Mouse (Mus musculus) hindbrain, postnatal 0 days (tissue): ENCODE data around the gene Apon. TPM values are rescaled to one million over a fixed set of nuclear protein-coding genes. Genes with fewer than 3 reads are reported as not detected.

Experiments
- ATAC-seq: fragments of 200-750 bp; cut with Nextera tagmentation; 2 replicates; pipeline ENCODE4 v1.8.0; 2017; ENCODE audit warnings: mild to moderate bottlenecking, moderate TSS enrichment, moderate library complexity
- DNase-seq: peaks from one replicate; pipeline ENCODE4 v3.0.0-alpha.2; 2015; ENCODE audit warnings: low spot score
- H3K27ac ChIP-seq: fragments of 300-500 bp; sonication (generic); 2 replicates; pipeline ENCODE4 v1.5.1; 2014; ENCODE audit warnings: mild to moderate bottlenecking
- H3K27me3 ChIP-seq: fragments of 300-500 bp; sonication (generic); 2 replicates; pipeline ENCODE4 v1.6.1; 2014; ENCODE audit warnings: low read length, mixed read lengths; ENCODE audit not compliant: insufficient read depth
- H3K36me3 ChIP-seq: fragments of 300-500 bp; sonication (generic); 2 replicates; pipeline ENCODE4 v1.6.1; 2014; ENCODE audit warnings: low read length, mixed read lengths; ENCODE audit not compliant: insufficient read depth
- H3K4me1 ChIP-seq: fragments of 300-500 bp; sonication (generic); 2 replicates; pipeline ENCODE4 v1.6.1; 2014; ENCODE audit warnings: antibody characterized with exemption, low read length, mixed read lengths; ENCODE audit not compliant: insufficient read depth
- H3K4me2 ChIP-seq: fragments of 300-500 bp; sonication (generic); 2 replicates; pipeline ENCODE4 v1.6.1; 2014; ENCODE audit warnings: low read depth, mild to moderate bottlenecking, low read length, moderate library complexity, mixed read lengths
- H3K4me3 ChIP-seq: fragments of 300-500 bp; sonication (generic); 2 replicates; pipeline ENCODE4 v1.5.1; 2014; ENCODE audit warnings: low read length
- H3K9ac ChIP-seq: fragments of 300-500 bp; sonication (generic); replicated peaks from 2 replicates; pipeline ENCODE4 v1.6.1; 2014; ENCODE audit warnings: mild to moderate bottlenecking, low read length, moderate library complexity, mixed read lengths
- H3K9me3 ChIP-seq: fragments of 300-500 bp; sonication (generic); 2 replicates; pipeline ENCODE4 v1.6.1; 2016; ENCODE audit warnings: low read length, mixed read lengths
- CTCF ChIP-seq: IDR thresholded peaks from 2 replicates; pipeline ENCODE4 v1.5.1; 2016; ENCODE audit warnings: antibody characterized with exemption, control low read depth, low read depth
- WGBS: fragments of 180-500 bp; shearing (Covaris S2); extraction: QIAGEN DNeasy Blood & Tissue Kit; methylation state at CpG from one replicate; pipeline ENCODE4 v1.1.7; 2014; 5-methylcytosine and 5-hydroxymethylcytosine counted together
- polyA plus RNA-seq: library from polyadenylated mRNA; unstranded; fragments of >200 nt; fragmentation: Nextera tagmentation; extraction: Ambion mirVana; gene quantifications from 2 replicates; pipeline ENCODE4 v1.2.1, GENCODE M21; 2015
- total RNA-seq: library from RNA; depleted of rRNA; stranded (reverse); fragments of >200 nt; gene quantifications from 2 replicates; pipeline ENCODE4 v1.2.3, GENCODE M21; 2014

Apon gene
- total and polyA plus RNA-seq, 2 experiments from 2014 or later: not detected

- DNase-seq: no peak
- H3K4me3 ChIP-seq: no peak overlapping the region
- H3K27ac ChIP-seq: no peak overlapping the region
- no peaks in the 10 kb centered on the region for H3K36me3 ChIP-seq
- H3K9ac ChIP-seq: no peak overlapping the region
- H3K9me3 ChIP-seq: no peaks in the 10 kb centered on the region
- H3K4me1 ChIP-seq: no peaks in the 10 kb centered on the region
- no peak overlapping the region for H3K4me2 ChIP-seq
- no peak for TF ChIP-seq CTCF
- H3K27me3 ChIP-seq: no peaks in the 10 kb centered on the region
- no peak for ATAC-seq
- 58% methylated on average over 16 of the region's 16 CpGs for WGBS
These were observed 32.2 kb upstream of the Apon start for GRCm38 (mm10) chr10:128221533-128222286.

GRCm38 (mm10) chr10:128225064-128225463 is 28.8 kb upstream of the Apon start:
- Histone ChIP-seq H3K36me3 (no peaks in the 10 kb centered on the region), H3K27me3 (no peaks in the 10 kb centered on the region), H3K4me2 (no peak overlapping the region), H3K4me1 (no peaks in the 10 kb centered on the region), H3K4me3 (no peak overlapping the region), H3K9me3 (no peaks in the 10 kb centered on the region), H3K27ac (no peak overlapping the region), H3K9ac (no peak overlapping the region)
- ATAC-seq: no peak
- 49% methylated on average over 5 of the region's 5 CpGs for WGBS
- no peak for TF ChIP-seq CTCF
- DNase-seq: no peak

- DNase-seq: no peak
- ATAC-seq: no peak
- no peaks in the 10 kb centered on the region for H3K9me3 ChIP-seq
- H3K27ac ChIP-seq: no peak within 1 kb of the TSS
- H3K36me3 ChIP-seq: no peaks in the 10 kb centered on the region
- no peak for TF ChIP-seq CTCF
- no peaks in the 10 kb centered on the region for H3K4me1 ChIP-seq
- no peak within 1 kb of the TSS for H3K4me3 ChIP-seq
- WGBS: 34% methylated on average over 4 of the region's 4 CpGs
- no peak within 1 kb of the TSS for H3K9ac ChIP-seq
- no peak within 1 kb of the TSS for H3K4me2 ChIP-seq
- no peaks in the 10 kb centered on the region for H3K27me3 ChIP-seq
These were observed 28.4 kb upstream of the Apon start, which contains the start of gene Mip for GRCm38 (mm10) chr10:128225538-128225937. Mip (plus strand) TSS chr10:128225838.

- H3K4me2 ChIP-seq: no peak overlapping the region
- DNase-seq (no peak), ATAC-seq (no peak)
- no peaks in the 10 kb centered on the region for H3K36me3 ChIP-seq
- 76% methylated on average over 9 of the region's 9 CpGs for WGBS
- no peak overlapping the region for H3K4me3 ChIP-seq
- no peak overlapping the region for H3K27ac ChIP-seq
- no peaks in the 10 kb centered on the region for H3K9me3 ChIP-seq
- 0 out of 2 replicates have a peak, but pooled peaks cover 3% of the 10 kb centered on the region for H3K4me1 ChIP-seq
- H3K9ac ChIP-seq: no peak overlapping the region
- TF ChIP-seq CTCF: no peak
- H3K27me3 ChIP-seq: no peaks in the 10 kb centered on the region
These were observed 26.3 kb upstream of the Apon start for GRCm38 (mm10) chr10:128227592-128227991.

- Histone ChIP-seq H3K4me1 (0 out of 2 replicates have a peak, but pooled peaks cover 3% of the 10 kb centered on the region), H3K4me2 (no peak overlapping the region), H3K4me3 (no peak overlapping the region), H3K9ac (no peak overlapping the region), H3K9me3 (no peaks in the 10 kb centered on the region), H3K36me3 (no peaks in the 10 kb centered on the region), H3K27me3 (no peaks in the 10 kb centered on the region), H3K27ac (no peak overlapping the region)
- TF ChIP-seq CTCF: no peak
- 93% methylated on average over 8 of the region's 8 CpGs for WGBS
- ATAC-seq: no peak
- DNase-seq: no peak
These were observed 25.9 kb upstream of the Apon start for GRCm38 (mm10) chr10:128228009-128228408.

- no peak overlapping the region for H3K27ac ChIP-seq
- DNase-seq (no peak), ATAC-seq (no peak)
- no peak overlapping the region for H3K4me3 ChIP-seq
- H3K4me1 ChIP-seq: 0 out of 2 replicates have a peak, but pooled peaks cover 3% of the 10 kb centered on the region
- WGBS: 84% methylated on average over 12 of the region's 12 CpGs
- H3K9ac ChIP-seq: no peak overlapping the region
- TF ChIP-seq CTCF: no peak
- no peaks in the 10 kb centered on the region for H3K27me3 ChIP-seq
- no peaks in the 10 kb centered on the region for H3K9me3 ChIP-seq
- H3K4me2 ChIP-seq: no peak overlapping the region
- no peaks in the 10 kb centered on the region for H3K36me3 ChIP-seq
These were observed 23.3 kb upstream of the Apon start for GRCm38 (mm10) chr10:128230582-128230981.

GRCm38 (mm10) chr10:128231146-128231545 is 22.8 kb upstream of the Apon start:
- Histone ChIP-seq H3K27ac (no peak overlapping the region), H3K27me3 (no peaks in the 10 kb centered on the region), H3K9me3 (no peaks in the 10 kb centered on the region), H3K4me3 (peak overlapping the region; percentile 60), H3K36me3 (no peaks in the 10 kb centered on the region), H3K4me1 (0 out of 2 replicates have a peak, but pooled peaks cover 3% of the 10 kb centered on the region), H3K9ac (no peak overlapping the region), H3K4me2 (peak overlapping the region; percentile 64)
- no peak for TF ChIP-seq CTCF
- DNase-seq: no peak
- no peak for ATAC-seq
- WGBS: 18% methylated on average over 5 of the region's 5 CpGs
